Mouse (Mus musculus): ENCODE results near the gene Rundc3b. TPM values are rescaled to one million over a fixed set of nuclear protein-coding genes. Genes with fewer than 3 reads are reported as not detected.

The Rundc3b gene
- total and polyA plus RNA-seq, 2 experiments, result 0.06 to 0.55 TPM

- H3K4me1 ChIP-seq (ENCODE audit: control insufficient read depth, insufficient read depth, low read length), result no peaks in the 10 kb centered on the region
- no peaks in the 10 kb centered on the region for H3K36me3 ChIP-seq (ENCODE audit: control insufficient read depth, insufficient read depth, low read length)
- no peaks in the 10 kb centered on the region for H3K27me3 ChIP-seq (ENCODE audit: control insufficient read depth, insufficient read depth, low read length)
- TF ChIP-seq POLR2A (IDR thresholded peaks at IDR 0.05; ENCODE audit: extremely low read depth, insufficient read depth, low read length), result no peak
- TF ChIP-seq CTCF (IDR thresholded peaks at IDR 0.05; ENCODE audit: low read depth, low read length), result no peak
- 84% methylated on average over 4 of the region's 4 CpGs for WGBS
- no peaks in the 10 kb centered on the region for H3K79me2 ChIP-seq (ENCODE audit: control insufficient read depth, insufficient read depth, low read length)
- H3K9ac ChIP-seq (ENCODE audit: low read depth, low read length), result no peak overlapping the region
- H3K4me3 ChIP-seq (ENCODE audit: insufficient read depth, low read depth, low read length), result no peak overlapping the region
- no peak overlapping the region for H3K27ac ChIP-seq (replicated peaks; ENCODE audit: insufficient read depth, low read depth, low read length)
- DNase-seq (ENCODE audit: extremely low read depth, low read depth, low spot score), result no peak
These were observed 134.6 kb downstream of the Rundc3b start for GRCm38 (mm10) chr5:8487989-8488700.

GRCm38 (mm10) chr5:8456561-8456960, 166.2 kb downstream of the Rundc3b start:
- no peak overlapping the region for H3K27ac ChIP-seq (replicated peaks; ENCODE audit: insufficient read depth, low read depth, low read length)
- 88% methylated on average over 5 of the region's 5 CpGs for WGBS
- peaks cover 2% of the 10 kb centered on the region; the same call in 1 of the 2 replicates for H3K36me3 ChIP-seq (ENCODE audit: control insufficient read depth, insufficient read depth, low read length)
- no peak for DNase-seq (ENCODE audit: extremely low read depth, low read depth, low spot score)
- no peak overlapping the region for H3K4me3 ChIP-seq (ENCODE audit: insufficient read depth, low read depth, low read length)
- no peaks in the 10 kb centered on the region for H3K4me1 ChIP-seq (ENCODE audit: control insufficient read depth, insufficient read depth, low read length)
- H3K27me3 ChIP-seq (ENCODE audit: control insufficient read depth, insufficient read depth, low read length), result no peaks in the 10 kb centered on the region
- H3K79me2 ChIP-seq (ENCODE audit: control insufficient read depth, insufficient read depth, low read length), result no peaks in the 10 kb centered on the region
- H3K9ac ChIP-seq (ENCODE audit: low read depth, low read length), result no peak overlapping the region
- TF ChIP-seq CTCF (IDR thresholded peaks at IDR 0.05; ENCODE audit: low read depth, low read length) (no peak), POLR2A (IDR thresholded peaks at IDR 0.05; ENCODE audit: extremely low read depth, insufficient read depth, low read length) (no peak)

DNA sequence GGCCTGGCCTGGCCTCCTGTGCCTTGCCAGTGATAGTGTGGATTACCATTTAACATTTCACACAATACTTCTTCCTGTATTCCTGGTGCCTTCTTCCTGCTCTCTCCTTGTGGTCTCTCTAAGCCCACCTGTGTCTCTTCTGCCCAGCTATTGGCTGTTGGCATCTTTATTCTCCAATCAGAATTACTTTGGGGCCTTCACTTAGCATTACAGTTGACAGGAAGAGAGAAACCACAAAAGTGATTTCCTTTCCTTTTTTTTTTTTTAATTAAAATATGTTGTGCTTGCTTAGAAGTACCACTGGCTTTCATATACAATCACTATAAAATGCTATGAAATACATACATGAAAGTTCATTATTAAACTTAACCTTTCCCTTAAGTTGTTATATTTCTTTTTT, 167.2 kb downstream of the Rundc3b start:
- H3K4me1 ChIP-seq (ENCODE audit: control insufficient read depth, insufficient read depth, low read length), result no peaks in the 10 kb centered on the region
- no peak for DNase-seq (ENCODE audit: extremely low read depth, low read depth, low spot score)
- H3K79me2 ChIP-seq (ENCODE audit: control insufficient read depth, insufficient read depth, low read length), result no peaks in the 10 kb centered on the region

More for the DNA sequence above, 167.2 kb downstream of the Rundc3b start:
- TF ChIP-seq POLR2A (IDR thresholded peaks at IDR 0.05; ENCODE audit: extremely low read depth, insufficient read depth, low read length) (no peak), CTCF (IDR thresholded peaks at IDR 0.05; ENCODE audit: low read depth, low read length) (no peak)
- no peak overlapping the region for H3K9ac ChIP-seq (ENCODE audit: low read depth, low read length)
- no peaks in the 10 kb centered on the region for H3K27me3 ChIP-seq (ENCODE audit: control insufficient read depth, insufficient read depth, low read length)
- no peak overlapping the region for H3K4me3 ChIP-seq (ENCODE audit: insufficient read depth, low read depth, low read length)
- H3K36me3 ChIP-seq (ENCODE audit: control insufficient read depth, insufficient read depth, low read length), result peaks cover 2% of the 10 kb centered on the region; the same call in 1 of the 2 replicates
- H3K27ac ChIP-seq (replicated peaks; ENCODE audit: insufficient read depth, low read depth, low read length), result no peak overlapping the region

Other genes with a start within 250 kb of the Rundc3b start
- gene Dbf4, start 200.2 kb downstream of the Rundc3b start, total RNA-seq (2014; rRNA removed), result 1.7 and 2.3 TPM in 2 replicates
- gene Dbf4, start 200.2 kb downstream of the Rundc3b start, polyA plus RNA-seq (2012; rRNA removed), result 1.4 and 1.8 TPM in 2 replicates
- gene Slc25a40, start 200.1 kb downstream of the Rundc3b start, total RNA-seq (2014; rRNA removed), result 4.2 and 4.4 TPM in 2 replicates
- 0.62 and 0.66 TPM in 2 replicates for gene Slc25a40, start 200.1 kb downstream of the Rundc3b start, polyA plus RNA-seq (2012; rRNA removed)
- 8.9 and 12.5 TPM in 2 replicates for gene Abcb1a, start 37.1 kb upstream of the Rundc3b start, total RNA-seq (2014; rRNA removed)
- gene Abcb1a, start 37.1 kb upstream of the Rundc3b start, polyA plus RNA-seq (2012; rRNA removed), result 2.1 and 2.2 TPM in 2 replicates
- 1.1 and 2.5 TPM in 2 replicates for gene Abcb1b, start 175.2 kb upstream of the Rundc3b start, total RNA-seq (2014; rRNA removed)
- gene Abcb1b, start 175.2 kb upstream of the Rundc3b start, polyA plus RNA-seq (2012; rRNA removed), result 0.23 and 2.6 TPM in 2 replicates

Measured in liver, adult 2 months (tissue).